Mouse (Mus musculus): ENCODE measurements around the gene Zfp462. TPM values are rescaled to one million over a fixed set of nuclear protein-coding genes. Genes with fewer than 3 reads are reported as not detected.

The Zfp462 gene
- total RNA-seq, 1 experiment = 63.7 TPM

DNA sequence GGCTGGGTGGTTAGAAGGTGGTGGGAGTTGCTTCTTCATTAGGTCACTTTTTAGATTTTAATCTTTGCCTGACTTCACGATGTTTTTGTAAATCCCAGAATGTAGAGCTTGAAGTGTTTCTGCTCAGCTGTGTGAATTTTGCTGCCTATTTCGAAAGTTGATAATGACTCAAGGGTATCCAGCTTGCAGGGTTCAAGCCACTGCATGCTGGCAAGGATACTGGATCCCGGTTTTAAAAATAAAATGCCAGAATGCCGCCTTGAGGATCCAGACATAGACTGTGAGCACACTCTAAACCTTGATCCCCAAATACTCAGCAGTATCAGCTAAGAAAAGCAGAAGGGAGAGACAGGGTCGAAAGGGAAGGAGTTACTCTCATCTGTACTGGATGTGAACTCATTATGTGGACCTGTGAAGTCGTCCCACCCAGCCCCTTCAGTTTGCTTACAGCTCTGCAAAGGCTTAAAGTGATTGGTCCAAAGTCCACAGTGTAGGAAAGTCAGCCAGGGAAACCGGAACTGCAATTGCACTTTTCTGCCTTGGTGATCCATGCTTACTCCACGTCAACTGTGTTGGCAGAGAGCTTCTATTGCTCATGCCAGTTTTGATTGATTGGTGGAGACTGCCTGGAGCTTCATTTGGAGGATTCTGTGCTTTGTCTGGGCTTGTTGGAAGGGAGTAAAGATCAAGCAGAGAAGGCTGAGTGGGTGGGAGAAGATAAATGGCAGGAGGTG is 28.1 kb downstream of the Zfp462 start:
- H3K27ac ChIP-seq (ENCODE audit: insufficient read depth, low read depth, low read length, poor library complexity, severe bottlenecking) = peak overlapping the region; percentile 30; the same call in 1 of the 2 replicates
- no peaks in the 10 kb centered on the region for H3K9me3 ChIP-seq (ENCODE audit: control insufficient read depth, insufficient read depth, low read depth, low read length)
- H3K36me3 ChIP-seq (ENCODE audit: control insufficient read depth, insufficient read depth, low read length, poor library complexity, severe bottlenecking) = peaks cover 15% of the 10 kb centered on the region
- DNase-seq (ENCODE audit: low read depth, low spot score) = no peak
- H3K4me1 ChIP-seq (ENCODE audit: control insufficient read depth in 2 of 2, insufficient read depth in 2 of 2, low read length in 2 of 2, poor library complexity in 1 of 2) = peaks cover 2 to 3% of the 10 kb centered on the region in 2 experiments; a peak in 3 of 4 replicates
- no peak overlapping the region; the same call in 1 of the 2 replicates for H3K9ac ChIP-seq (ENCODE audit: insufficient read depth, low read depth, low read length, poor library complexity, severe bottlenecking)
- H3K4me3 ChIP-seq (ENCODE audit: insufficient read depth in 1 of 2, low read depth in 1 of 2, low read length in 2 of 2, poor library complexity in 1 of 2, severe bottlenecking in 1 of 2) = no peak overlapping the region
- TF ChIP-seq CHD2 (IDR thresholded peaks at IDR 0.05; ENCODE audit: low read depth, low read length) (no peak), ZNF384 (IDR thresholded peaks at IDR 0.05; ENCODE audit: low read depth, low read length) (no peak), MAFK (IDR thresholded peaks at IDR 0.05; ENCODE audit: insufficient read depth, low read depth, low read length) (no peak), HCFC1 (IDR thresholded peaks at IDR 0.05; ENCODE audit: borderline replicate concordance, insufficient read depth, low read length) (no peak), ZC3H11A (IDR thresholded peaks at IDR 0.05; ENCODE audit: borderline replicate concordance, low read depth, low read length) (no peak)
- in situ Hi-C loops (cut with MboI; ENCODE audit: low sequenced_read_pairs in 2 of 2, unreplicated experiment in 2 of 2) = no loop called here

DNA sequence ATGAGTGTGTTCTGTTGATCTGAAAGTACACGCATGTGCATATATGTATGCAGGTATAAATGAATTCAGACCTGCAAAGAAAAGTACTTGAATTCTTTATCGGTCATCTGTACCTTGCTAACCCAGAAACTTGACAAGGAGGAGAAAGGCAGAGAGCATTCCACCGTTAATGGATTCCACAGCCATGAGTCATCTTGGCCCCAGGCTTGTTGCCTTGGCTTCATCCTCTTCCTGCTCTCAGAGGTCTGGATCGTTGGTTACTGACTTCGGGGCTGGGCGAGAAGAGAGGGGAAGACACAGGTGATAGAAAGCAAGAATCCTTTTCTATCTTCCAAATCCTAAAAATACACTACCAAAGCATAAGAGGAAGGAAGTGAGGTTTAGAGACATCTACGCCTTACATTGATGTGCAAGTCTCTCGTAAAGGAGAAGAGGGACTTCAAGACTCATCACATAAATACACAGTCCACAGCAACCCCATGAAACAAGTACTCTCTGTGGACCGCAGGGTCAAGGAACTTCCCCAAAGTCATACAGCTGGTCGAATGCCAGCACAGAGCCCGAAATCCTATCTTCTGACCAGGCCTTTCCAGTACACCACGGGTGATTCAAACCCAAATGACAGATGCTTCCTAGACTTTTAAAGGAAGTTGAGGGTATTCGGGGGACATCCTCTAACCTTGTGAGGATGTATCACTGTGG is 35.1 kb downstream of the Zfp462 start:
- TF ChIP-seq ZNF384 (IDR thresholded peaks at IDR 0.05; ENCODE audit: low read depth, low read length) = no peak
- no peak for TF ChIP-seq MAFK (IDR thresholded peaks at IDR 0.05; ENCODE audit: insufficient read depth, low read depth, low read length)
- TF ChIP-seq CHD2 (IDR thresholded peaks at IDR 0.05; ENCODE audit: low read depth, low read length) = no peak
- TF ChIP-seq ZC3H11A (IDR thresholded peaks at IDR 0.05; ENCODE audit: borderline replicate concordance, low read depth, low read length) = no peak
- TF ChIP-seq HCFC1 (IDR thresholded peaks at IDR 0.05; ENCODE audit: borderline replicate concordance, insufficient read depth, low read length) = no peak
- DNase-seq (ENCODE audit: low read depth, low spot score) = peak; percentile 50
- H3K4me1 ChIP-seq (ENCODE audit: control insufficient read depth in 2 of 2, insufficient read depth in 2 of 2, low read length in 2 of 2, poor library complexity in 1 of 2) = peaks cover 2% of the 10 kb centered on the region in 2 experiments; a peak in 1 of 4 replicates
- peaks cover 19% of the 10 kb centered on the region for H3K36me3 ChIP-seq (ENCODE audit: control insufficient read depth, insufficient read depth, low read length, poor library complexity, severe bottlenecking)
- H3K27ac ChIP-seq (ENCODE audit: insufficient read depth, low read depth, low read length, poor library complexity, severe bottlenecking) = no peak overlapping the region; the same call in 1 of the 2 replicates
- no peaks in the 10 kb centered on the region for H3K9me3 ChIP-seq (ENCODE audit: control insufficient read depth, insufficient read depth, low read depth, low read length)
- in situ Hi-C loops (cut with MboI; ENCODE audit: low sequenced_read_pairs in 2 of 2, unreplicated experiment in 2 of 2) = no loop called here
- no peak overlapping the region for H3K9ac ChIP-seq (ENCODE audit: insufficient read depth, low read depth, low read length, poor library complexity, severe bottlenecking)
- H3K4me3 ChIP-seq (ENCODE audit: insufficient read depth in 1 of 2, low read depth in 1 of 2, low read length in 2 of 2, poor library complexity in 1 of 2, severe bottlenecking in 1 of 2) = no peak overlapping the region

DNA sequence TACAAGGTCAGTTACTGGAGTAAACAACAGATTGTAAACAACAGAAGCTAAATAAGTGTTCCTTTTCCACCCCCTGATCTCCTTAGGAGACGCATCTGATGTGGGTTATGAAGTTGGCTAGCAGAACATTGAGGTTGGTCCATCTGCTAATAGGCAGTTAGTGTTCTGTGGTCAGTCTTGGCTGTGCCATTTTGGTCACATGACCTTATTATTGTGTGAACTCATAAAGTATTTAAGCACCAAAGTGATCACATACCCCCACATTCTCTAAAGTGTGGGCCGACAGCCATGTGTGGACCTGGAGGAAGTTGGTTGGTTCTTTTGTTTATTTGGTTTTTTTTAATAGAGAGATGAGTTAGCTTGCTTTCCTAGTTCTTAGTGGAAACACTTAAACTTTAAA is 39.7 kb downstream of the Zfp462 start:
- Histone ChIP-seq H3K27ac (ENCODE audit: insufficient read depth, low read depth, low read length, poor library complexity, severe bottlenecking) (no peak overlapping the region), H3K9ac (ENCODE audit: insufficient read depth, low read depth, low read length, poor library complexity, severe bottlenecking) (no peak overlapping the region), H3K4me3 (ENCODE audit: insufficient read depth in 1 of 2, low read depth in 1 of 2, low read length in 2 of 2, poor library complexity in 1 of 2, severe bottlenecking in 1 of 2) (no peak overlapping the region), H3K36me3 (ENCODE audit: control insufficient read depth, insufficient read depth, low read length, poor library complexity, severe bottlenecking) (peaks cover 16% of the 10 kb centered on the region), H3K4me1 (ENCODE audit: control insufficient read depth in 2 of 2, insufficient read depth in 2 of 2, low read length in 2 of 2, poor library complexity in 1 of 2) (peaks cover 7 to 8% of the 10 kb centered on the region in 2 experiments; a peak in 3 of 4 replicates), H3K9me3 (ENCODE audit: control insufficient read depth, insufficient read depth, low read depth, low read length) (no peaks in the 10 kb centered on the region)
- DNase-seq (ENCODE audit: low read depth, low spot score) = no peak
- in situ Hi-C loops (cut with MboI; ENCODE audit: low sequenced_read_pairs in 2 of 2, unreplicated experiment in 2 of 2) = no loop called here
- TF ChIP-seq MAFK (IDR thresholded peaks at IDR 0.05; ENCODE audit: insufficient read depth, low read depth, low read length) = no peak
- TF ChIP-seq CHD2 (IDR thresholded peaks at IDR 0.05; ENCODE audit: low read depth, low read length) = no peak
- no peak for TF ChIP-seq HCFC1 (IDR thresholded peaks at IDR 0.05; ENCODE audit: borderline replicate concordance, insufficient read depth, low read length)
- no peak for TF ChIP-seq ZNF384 (IDR thresholded peaks at IDR 0.05; ENCODE audit: low read depth, low read length)
- TF ChIP-seq ZC3H11A (IDR thresholded peaks at IDR 0.05; ENCODE audit: borderline replicate concordance, low read depth, low read length) = no peak

DNA sequence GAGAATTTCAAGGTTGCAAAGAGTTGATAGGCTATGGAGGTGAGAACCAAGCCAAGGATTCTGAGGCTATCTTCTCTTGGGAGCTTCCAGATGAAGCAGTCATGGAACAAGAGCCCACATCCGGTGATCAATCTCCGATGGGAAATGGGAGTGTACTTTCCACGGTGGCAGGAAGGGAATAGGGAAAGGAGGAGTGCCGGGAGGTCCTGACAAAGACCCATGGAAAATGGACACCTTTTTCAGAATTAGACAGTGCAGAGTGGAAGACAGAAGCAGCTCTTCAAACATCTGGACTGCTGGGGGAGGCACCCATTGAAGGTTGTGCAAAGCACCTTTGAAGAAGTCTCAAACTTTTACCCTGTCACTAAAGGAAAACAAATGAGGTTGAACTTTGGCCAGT is 41.8 kb downstream of the Zfp462 start:
- in situ Hi-C loops (cut with MboI; ENCODE audit: low sequenced_read_pairs in 2 of 2, unreplicated experiment in 2 of 2) = no loop called here
- Histone ChIP-seq H3K9me3 (ENCODE audit: control insufficient read depth, insufficient read depth, low read depth, low read length) (no peaks in the 10 kb centered on the region), H3K27ac (ENCODE audit: insufficient read depth, low read depth, low read length, poor library complexity, severe bottlenecking) (peak overlapping the region; percentile 88; the same call in 1 of the 2 replicates), H3K9ac (ENCODE audit: insufficient read depth, low read depth, low read length, poor library complexity, severe bottlenecking) (peak overlapping the region; percentile 20; the same call in 1 of the 2 replicates), H3K4me3 (ENCODE audit: insufficient read depth in 1 of 2, low read depth in 1 of 2, low read length in 2 of 2, poor library complexity in 1 of 2, severe bottlenecking in 1 of 2) (no peak overlapping the region), H3K4me1 (ENCODE audit: control insufficient read depth in 2 of 2, insufficient read depth in 2 of 2, low read length in 2 of 2, poor library complexity in 1 of 2) (peaks cover 6 to 18% of the 10 kb centered on the region in 2 experiments; a peak in 3 of 4 replicates), H3K36me3 (ENCODE audit: control insufficient read depth, insufficient read depth, low read length, poor library complexity, severe bottlenecking) (peaks cover 5% of the 10 kb centered on the region)
- TF ChIP-seq HCFC1 (IDR thresholded peaks at IDR 0.05; ENCODE audit: borderline replicate concordance, insufficient read depth, low read length) (no peak), ZNF384 (IDR thresholded peaks at IDR 0.05; ENCODE audit: low read depth, low read length) (no peak), ZC3H11A (IDR thresholded peaks at IDR 0.05; ENCODE audit: borderline replicate concordance, low read depth, low read length) (no peak)
- DNase-seq (ENCODE audit: low read depth, low spot score) = peak; percentile 33

Measured in ES-E14 (cell line).